Mouse (Mus musculus): ENCODE measurements around the gene Shb.

GRCm38 (mm10) chr4:45459375-45459774 lies 72.9 kb downstream of the Shb start:
- TF ChIP-seq EP300 (IDR thresholded peaks at IDR 0.05; ENCODE audit: low read depth) (no peak), CTCF (IDR thresholded peaks at IDR 0.05; ENCODE audit: low read depth) (no peak)

Measured in heart, postnatal 0 days (tissue).